In the genomic region with DNA sequence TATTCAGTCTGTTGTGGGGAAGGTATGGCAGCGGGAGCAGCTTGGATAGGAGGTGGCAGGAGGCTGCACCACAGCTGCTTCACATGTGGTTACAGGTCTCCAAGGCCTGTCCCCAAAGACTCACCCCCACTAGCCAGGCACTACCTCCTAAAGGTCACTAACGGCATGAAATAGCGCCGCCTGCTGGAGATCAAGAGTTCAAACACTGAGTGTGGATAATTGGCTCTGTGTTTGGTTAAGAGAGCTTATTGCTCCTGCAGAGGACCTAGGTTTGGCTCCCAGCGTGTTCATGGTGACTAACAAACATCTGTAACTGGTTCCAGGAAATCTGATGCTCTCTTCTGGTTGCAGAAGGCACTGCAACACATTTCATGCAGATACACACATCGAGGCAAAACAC, we compare ENCODE assay signal across 14 mouse cellular contexts.
A peak's percentile ranks its signal among the peaks of the same experiment; 100 is the strongest.
DNase-seq lines count a peak whose midpoint lies in the region; ATAC-seq lines count a peak whose summit lies in the region.
"Had no signal": no experiment of that assay in that cellular context is flagged by ENCODE, and none has a peak within 500 bp of the region (broad histone marks: within the 10 kb centered on the region; RNA-seq: fewer than 3 reads in every experiment).

No protein-coding gene starts in this region.

- no peaks in the 10 kb centered on the region for H3K27me3 ChIP-seq in midbrain, embryonic 10.5 days (ENCODE audit: low read depth, poor library complexity, severe bottlenecking)
- no peaks in the 10 kb centered on the region for H3K27me3 ChIP-seq in midbrain, embryonic 15.5 days (replicated peaks)
- H3K27me3 ChIP-seq: embryonic facial prominence, embryonic 13.5 days; midbrain, embryonic 12.5 days had no signal

- H3K9ac ChIP-seq in midbrain, embryonic 15.5 days, result no peak overlapping the region
- H3K9ac ChIP-seq: embryonic facial prominence, embryonic 13.5 days; midbrain, embryonic 12.5 days had no signal

- H3K4me1 ChIP-seq in midbrain, embryonic 10.5 days, result no peaks in the 10 kb centered on the region
- H3K4me1 ChIP-seq in midbrain, embryonic 15.5 days, result no peaks in the 10 kb centered on the region

- ATAC-seq in midbrain, embryonic 15.5 days (replicated peaks), result no peak

- no peak overlapping the region for H3K27ac ChIP-seq in midbrain, embryonic 10.5 days (replicated peaks)
- no peak overlapping the region for H3K27ac ChIP-seq in midbrain, embryonic 15.5 days
- H3K27ac ChIP-seq: embryonic facial prominence, embryonic 13.5 days; midbrain, embryonic 12.5 days had no signal

- H3K9me3 ChIP-seq in midbrain, embryonic 10.5 days (replicated peaks), result no peaks in the 10 kb centered on the region
- no peaks in the 10 kb centered on the region for H3K9me3 ChIP-seq in midbrain, embryonic 15.5 days
- H3K9me3 ChIP-seq: embryonic facial prominence, embryonic 13.5 days; midbrain, embryonic 12.5 days had no signal

- WGBS in midbrain, embryonic 10.5 days, result 50% methylated on average over 6 of the region's 6 CpGs
- WGBS in midbrain, embryonic 15.5 days, result 44% methylated on average over 6 of the region's 6 CpGs

- H3K4me3 ChIP-seq in midbrain, embryonic 10.5 days, result no peak overlapping the region
- no peak overlapping the region for H3K4me3 ChIP-seq in midbrain, embryonic 15.5 days
- H3K4me3 ChIP-seq: embryonic facial prominence, embryonic 13.5 days; midbrain, embryonic 12.5 days had no signal

- no peak overlapping the region for H3K4me2 ChIP-seq in midbrain, embryonic 15.5 days
- H3K4me2 ChIP-seq: embryonic facial prominence, embryonic 13.5 days; midbrain, embryonic 12.5 days had no signal

- DNase-seq in heart, postnatal 4 days, result peak; percentile 4
- DNase-seq in heart, adult 9 months (ENCODE audit: low spot score in 2 of 2), result no peak
- peak; percentile 20 for DNase-seq in midbrain, embryonic 10.5 days (ENCODE audit: low spot score)
- peak; percentile 1 for DNase-seq in c-Kit-positive CD71-negative TER-119-negative erythroid progenitor cells, embryonic 14.5 days (ENCODE audit: low read depth)
- DNase-seq in retina, postnatal 1 day, result peak; percentile 62
- no peak for DNase-seq in thymus, postnatal 25 days
- no peak for DNase-seq in adrenal gland, postnatal 4 days (ENCODE audit: low spot score in 2 of 2)
- DNase-seq: left cerebral cortex, postnatal 4 days; right cerebral cortex, postnatal 4 days; thymus, postnatal 14 days had no signal

- no peaks in the 10 kb centered on the region for H3K36me3 ChIP-seq in midbrain, embryonic 10.5 days
- H3K36me3 ChIP-seq in midbrain, embryonic 15.5 days (replicated peaks), result no peaks in the 10 kb centered on the region
- H3K36me3 ChIP-seq: embryonic facial prominence, embryonic 13.5 days; G1E; midbrain, embryonic 12.5 days had no signal

Comparison
In these comparisons a context has a peak if more than half of its experiments do, and no peak if none do; other contexts are left out.
1. DNase-seq: peak in heart, postnatal 4 days (single experiment), midbrain, embryonic 10.5 days (single experiment), c-Kit-positive CD71-negative TER-119-negative erythroid progenitor cells, embryonic 14.5 days (single experiment) and retina, postnatal 1 day (single experiment); none in heart, adult 9 months (0 of 2), thymus, postnatal 25 days (single experiment) and adrenal gland, postnatal 4 days (0 of 2).